27 mouse cellular contexts compared by ENCODE assay signal in genomic region chr13:14561336-14561735, GRCm38 (mm10). TPM values are rescaled to one million over a fixed set of nuclear protein-coding genes. Genes with fewer than 3 reads are reported as not detected.
"Had no signal": no experiment of that assay in that cellular context is flagged by ENCODE, and none has a peak within 500 bp of the region (broad histone marks: within the 10 kb centered on the region; RNA-seq: fewer than 3 reads in every experiment).

No protein-coding gene starts in this region.

- H3K27ac ChIP-seq: heart, adult 2 months; heart, embryonic 13.5 days; heart, embryonic 15.5 days; hindbrain, embryonic 10.5 days; hindbrain, embryonic 12.5 days; hindbrain, embryonic 14.5 days; intestine, embryonic 15.5 days; layer of hippocampus, adult 2 months; limb, embryonic 13.5 days; limb, embryonic 15.5 days had no signal

- H3K4me3 ChIP-seq: heart, adult 2 months; heart, embryonic 13.5 days; heart, embryonic 15.5 days; hindbrain, embryonic 10.5 days; hindbrain, embryonic 12.5 days; intestine, embryonic 15.5 days; layer of hippocampus, adult 2 months; limb, embryonic 13.5 days; limb, embryonic 15.5 days had no signal

- H3K36me3 ChIP-seq: heart, embryonic 13.5 days; heart, embryonic 15.5 days; hindbrain, embryonic 10.5 days; hindbrain, embryonic 12.5 days; intestine, embryonic 15.5 days; limb, embryonic 13.5 days; limb, embryonic 15.5 days had no signal

- H3K27me3 ChIP-seq: heart, embryonic 13.5 days; heart, embryonic 15.5 days; hindbrain, embryonic 12.5 days; intestine, embryonic 15.5 days; limb, embryonic 13.5 days; limb, embryonic 15.5 days had no signal

- H3K9me3 ChIP-seq: heart, embryonic 13.5 days; heart, embryonic 15.5 days; hindbrain, embryonic 10.5 days; hindbrain, embryonic 12.5 days; intestine, embryonic 15.5 days; limb, embryonic 13.5 days; limb, embryonic 15.5 days had no signal

- DNase-seq: gastrocnemius, postnatal 14 days; gastrocnemius, postnatal 36 days; heart, adult 11 months; heart, adult 2 months; heart, postnatal 4 days; kidney, adult 18-20 months; kidney, adult 8-10 months; kidney, postnatal 10 days; kidney, postnatal 25 days; kidney, postnatal 4 days; layer of hippocampus, postnatal 36 days; left cerebral cortex, postnatal 4 days had no signal

- H3K4me1 ChIP-seq: heart, embryonic 13.5 days; heart, embryonic 15.5 days; hindbrain, embryonic 10.5 days; hindbrain, embryonic 12.5 days; intestine, embryonic 15.5 days; limb, embryonic 13.5 days; limb, embryonic 15.5 days had no signal

- H3K9ac ChIP-seq: heart, embryonic 13.5 days; heart, embryonic 15.5 days; hindbrain, embryonic 12.5 days; hindbrain, embryonic 14.5 days; intestine, embryonic 15.5 days; limb, embryonic 13.5 days; limb, embryonic 15.5 days had no signal

- H3K4me2 ChIP-seq: heart, embryonic 11.5 days; heart, embryonic 13.5 days; heart, embryonic 15.5 days; hindbrain, embryonic 12.5 days; hindbrain, embryonic 14.5 days; intestine, embryonic 15.5 days; limb, embryonic 13.5 days; limb, embryonic 15.5 days had no signal

- ATAC-seq: hindbrain, embryonic 16.5 days; inflammation-experienced regulatory T-cells, adult 6 months; intestine, embryonic 15.5 days; intestine, postnatal 0 days had no signal

RNA-seq across cellular contexts. Expression of gene Hecw1, which starts 38.3 kb away (rescaled TPM):
- total RNA-seq: liver, adult 2 months had no signal
- polyA plus RNA-seq: kidney, embryonic 14.5 days; liver, adult 2 months had no signal
